Mouse (Mus musculus): Measurements from ENCODE around the gene Cstf3.
"Not testable (repeated sequence)": the region's sequence is repeated elsewhere in the genome, so short reads cannot be mapped to it uniquely, and the experiment has no call there.

Cstf3 gene

DNA sequence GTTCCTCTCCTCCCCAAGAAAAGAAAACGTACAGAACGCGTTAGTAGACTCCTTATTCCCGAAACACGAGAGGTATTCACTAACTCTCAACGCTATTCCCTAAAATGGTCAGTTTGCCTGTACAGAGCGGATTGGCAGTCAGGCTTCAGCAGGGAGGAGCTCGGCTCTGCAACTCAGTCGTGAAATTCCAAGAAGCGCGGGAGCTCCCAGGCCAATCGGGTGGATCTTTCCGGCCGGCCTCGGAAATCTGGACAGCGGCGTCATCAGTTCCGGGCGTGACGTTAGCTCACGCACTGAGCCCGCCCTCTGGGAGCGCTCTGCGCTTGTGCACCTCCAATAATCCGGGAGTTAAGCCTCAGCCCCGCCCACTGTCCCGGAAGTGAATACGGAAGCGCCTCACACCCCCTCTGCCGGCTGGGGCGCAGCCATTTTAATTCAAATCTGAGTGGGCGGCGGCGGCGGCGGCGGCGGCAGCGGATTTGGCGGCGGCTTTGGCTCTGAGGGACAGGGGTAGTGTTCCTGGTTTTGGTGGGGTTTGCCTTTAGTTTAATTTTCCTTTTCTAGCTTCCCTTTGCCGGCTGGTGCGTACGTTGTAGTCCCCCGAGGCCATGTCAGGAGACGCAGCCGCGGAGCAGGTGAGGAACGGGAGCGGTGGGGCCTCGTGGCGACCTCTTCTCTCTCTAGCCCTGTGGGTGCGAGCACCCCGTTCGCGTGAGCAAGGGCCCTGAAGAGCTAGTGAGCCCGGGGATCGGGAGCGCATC, at the start of gene Cstf3:
Cstf3 (plus strand) TSS at position 456 of the 761 bp plus-strand sequence.
- peak; percentile 99 for DNase-seq (ENCODE audit: low spot score)

DNA sequence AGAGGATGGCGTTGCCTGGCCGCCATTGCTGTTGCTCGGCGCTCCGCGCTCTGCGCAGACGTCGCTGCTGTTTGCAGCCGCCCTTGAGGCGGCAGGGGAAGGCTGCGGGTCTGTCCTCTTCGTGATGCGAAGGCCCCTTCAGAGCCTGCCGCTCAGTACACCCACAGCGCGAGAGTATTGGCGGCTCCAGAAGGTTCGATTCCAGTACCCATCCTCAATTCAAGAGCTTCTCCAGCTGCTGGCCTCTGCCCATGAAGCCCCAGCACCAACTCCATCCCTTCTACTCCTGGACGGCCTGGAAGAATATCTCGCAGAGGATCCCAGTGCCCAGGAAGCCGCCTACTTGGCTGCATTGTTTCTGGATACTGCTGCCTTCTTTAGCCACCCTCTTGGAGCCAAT, 33.6 kb upstream of the Cstf3 start:
- DNase-seq (ENCODE audit: low spot score) = not testable (repeated sequence)

- no peak for DNase-seq (ENCODE audit: low spot score)
Measured at GRCm38 (mm10) chr2:104557722-104558121, 32.6 kb upstream of the Cstf3 start.

GRCm38 (mm10) chr2:104558326-104558725, 32.0 kb upstream of the Cstf3 start:
- no peak for DNase-seq (ENCODE audit: low spot score)

- no peak for DNase-seq (ENCODE audit: low spot score)
Measured at GRCm38 (mm10) chr2:104558938-104559337, 31.4 kb upstream of the Cstf3 start.

- DNase-seq (ENCODE audit: low spot score) = no peak
Measured at GRCm38 (mm10) chr2:104559591-104560380, 30.5 kb upstream of the Cstf3 start.

DNA sequence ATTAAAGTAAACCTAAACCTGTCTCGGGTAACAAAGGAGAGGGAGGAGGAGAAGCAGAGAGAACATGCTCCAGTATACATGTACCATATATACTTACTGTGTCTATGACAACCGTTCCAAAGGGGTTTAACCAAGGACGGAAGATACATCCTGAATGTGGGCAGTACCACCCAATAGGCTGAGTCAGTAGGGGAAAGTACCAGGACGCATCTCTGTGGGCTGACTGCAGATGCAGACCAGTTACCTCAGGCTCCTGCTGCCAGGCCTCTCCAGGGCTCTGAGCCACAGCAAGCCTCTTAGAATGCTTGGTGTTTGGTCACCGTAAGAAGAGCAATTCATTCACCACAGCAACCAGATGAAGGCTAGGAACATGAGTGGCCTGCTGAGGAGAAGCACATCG, 28.9 kb upstream of the Cstf3 start:
- DNase-seq (ENCODE audit: low spot score) = no peak

DNA sequence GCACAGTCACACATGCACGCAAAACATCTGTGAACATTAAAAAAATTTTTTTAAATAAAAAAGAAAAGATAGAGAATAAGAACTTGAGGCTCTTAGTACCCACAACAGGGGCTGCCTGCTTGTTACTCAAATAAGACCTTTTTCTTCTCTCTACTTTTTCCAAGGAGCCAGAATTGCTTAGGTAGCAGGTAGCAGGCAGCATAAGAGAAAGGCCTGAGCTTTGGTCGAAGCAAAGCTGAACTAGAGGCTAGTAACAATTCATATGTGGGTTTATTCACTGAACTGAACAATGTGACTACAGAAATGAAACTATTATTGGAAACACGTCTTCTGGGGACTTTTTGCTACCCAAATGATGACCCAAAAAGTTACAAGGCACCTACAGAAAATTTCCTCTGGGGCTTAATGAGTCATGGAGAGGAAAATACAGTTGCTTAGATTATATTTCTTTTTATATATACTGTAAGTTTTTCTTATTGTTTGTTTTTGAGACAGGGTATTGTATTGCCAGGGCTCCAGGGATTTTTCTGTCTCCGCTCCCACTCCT, 28.3 kb upstream of the Cstf3 start:
- no peak for DNase-seq (ENCODE audit: low spot score)

- DNase-seq (ENCODE audit: low spot score) = no peak
Measured at GRCm38 (mm10) chr2:104572066-104572465, 18.3 kb upstream of the Cstf3 start.

DNA sequence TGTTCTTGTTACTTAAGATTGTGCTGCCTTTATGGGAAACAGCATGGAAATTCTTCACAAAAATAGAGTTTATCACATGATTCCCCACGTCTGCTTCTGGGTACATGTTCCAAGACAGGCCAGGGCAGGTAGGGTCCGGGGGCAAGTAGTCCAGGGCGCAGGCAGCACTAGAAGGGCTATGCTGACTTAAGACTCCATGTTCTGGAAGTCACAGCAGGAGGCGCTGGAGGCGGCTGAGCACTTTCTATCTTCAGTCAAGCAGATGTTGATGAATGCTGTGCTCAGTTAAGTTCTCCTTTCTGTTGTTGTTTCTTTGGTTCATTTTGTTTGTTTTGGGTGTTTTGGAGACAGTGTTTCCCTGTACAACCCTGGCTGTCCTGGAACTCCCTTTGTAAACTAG, 14.1 kb upstream of the Cstf3 start:
- no peak for DNase-seq (ENCODE audit: low spot score)

DNA sequence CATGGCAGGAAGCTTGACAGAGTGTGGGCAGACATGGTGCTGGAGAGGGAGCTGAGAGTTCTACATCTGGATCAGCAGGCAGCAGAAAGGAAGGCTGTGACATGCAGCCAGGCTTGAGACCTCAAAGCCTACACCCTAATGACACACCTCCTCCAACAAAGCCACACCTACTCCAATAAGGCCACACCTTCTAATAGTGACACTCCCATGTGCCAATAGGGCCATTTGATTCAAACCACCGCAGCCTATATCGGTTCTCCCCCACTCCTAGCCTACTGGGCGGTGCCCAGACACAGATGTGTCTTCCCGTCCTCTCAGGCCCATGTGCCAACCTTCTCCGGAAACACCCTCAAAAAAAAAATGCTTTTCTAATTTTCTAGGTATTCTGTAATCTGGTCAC, 12.3 kb upstream of the Cstf3 start:
- no peak for DNase-seq (ENCODE audit: low spot score)

DNA sequence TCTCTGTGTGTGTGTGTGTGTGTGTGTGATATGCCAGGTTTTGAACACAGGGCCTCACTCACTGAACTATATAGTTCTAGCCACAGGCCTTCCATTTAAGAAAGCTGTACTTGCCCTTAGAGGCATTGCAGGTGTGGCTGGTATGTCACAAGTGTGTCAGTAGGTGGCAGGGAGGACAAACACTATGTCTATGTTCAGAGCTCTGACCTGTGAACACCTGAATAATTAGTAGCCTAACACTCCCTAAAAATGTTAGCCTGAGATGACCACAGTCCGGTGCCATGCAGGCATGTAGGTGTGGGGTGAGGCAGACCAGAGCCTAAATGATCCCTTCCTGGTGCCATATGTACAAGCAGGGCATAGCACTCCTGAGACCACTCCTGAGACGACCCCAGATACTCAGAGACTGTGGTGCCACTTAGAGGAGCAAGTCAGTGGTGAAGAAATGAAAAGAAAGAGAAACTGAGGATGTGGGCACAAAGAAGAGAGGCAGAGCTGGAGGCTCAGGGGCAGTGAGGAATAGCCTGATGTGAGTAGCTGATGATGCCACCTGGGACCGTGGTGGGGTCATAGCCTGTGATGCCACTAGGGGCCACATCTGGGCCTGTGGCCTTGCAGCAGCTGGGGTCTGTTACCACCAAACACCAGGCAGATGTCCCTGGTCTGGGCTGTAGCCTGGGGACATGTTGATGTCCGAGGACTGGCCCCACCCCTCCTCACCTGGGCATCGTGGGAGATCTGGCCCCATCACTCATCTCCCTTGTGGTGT, 11.3 kb upstream of the Cstf3 start:
- DNase-seq (ENCODE audit: low spot score) = no peak

- DNase-seq (ENCODE audit: low spot score) = no peak
Measured at GRCm38 (mm10) chr2:104579784-104580446, 10.4 kb upstream of the Cstf3 start.

- no peak for DNase-seq (ENCODE audit: low spot score)
Measured at GRCm38 (mm10) chr2:104581281-104581879, 8.9 kb upstream of the Cstf3 start.

DNA sequence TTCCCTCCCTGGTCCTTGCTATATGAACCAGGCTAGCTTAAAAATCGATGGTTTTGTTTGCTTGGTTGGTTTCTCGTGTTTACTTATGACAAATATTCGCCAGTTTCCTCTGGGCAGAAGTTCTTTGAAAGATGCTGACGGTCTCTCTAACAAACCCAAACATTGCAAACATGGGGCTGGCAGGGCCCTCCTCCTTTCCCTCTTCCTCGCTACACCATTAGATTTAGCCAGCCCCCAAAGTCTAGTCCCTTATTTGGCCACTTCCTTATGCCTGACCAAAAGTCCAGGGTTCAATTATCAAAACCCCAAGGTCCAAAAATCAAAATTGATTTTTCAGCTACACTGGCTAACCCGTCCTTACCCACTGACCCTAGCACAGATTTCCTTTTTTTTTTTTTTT, 7.3 kb upstream of the Cstf3 start:
- no peak for DNase-seq (ENCODE audit: low spot score)

DNA sequence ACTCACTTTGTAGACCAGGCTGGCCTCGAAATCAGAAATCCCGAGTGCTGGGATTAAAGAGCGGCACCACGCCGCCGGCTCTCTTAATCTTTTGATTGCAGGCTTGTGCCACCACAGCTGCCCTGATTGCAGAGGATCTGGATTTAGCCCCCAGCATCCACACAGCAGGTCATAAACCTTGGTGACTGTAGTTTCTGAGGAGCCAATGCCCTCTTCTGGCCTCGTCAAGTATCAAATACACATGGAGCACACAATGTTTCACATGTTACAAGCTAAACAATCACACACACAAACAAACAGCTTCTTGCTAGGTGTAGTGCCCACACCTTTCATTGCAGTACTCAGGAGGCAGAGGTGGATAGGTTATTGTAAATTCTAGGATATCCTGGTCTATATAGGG, 6.1 kb upstream of the Cstf3 start:
- no peak for DNase-seq (ENCODE audit: low spot score)

- DNase-seq (ENCODE audit: low spot score) = no peak
Measured at GRCm38 (mm10) chr2:104585645-104586044, 4.7 kb upstream of the Cstf3 start.

- DNase-seq (ENCODE audit: low spot score) = no peak
Measured at GRCm38 (mm10) chr2:104588552-104588951, 1.8 kb upstream of the Cstf3 start.

DNA sequence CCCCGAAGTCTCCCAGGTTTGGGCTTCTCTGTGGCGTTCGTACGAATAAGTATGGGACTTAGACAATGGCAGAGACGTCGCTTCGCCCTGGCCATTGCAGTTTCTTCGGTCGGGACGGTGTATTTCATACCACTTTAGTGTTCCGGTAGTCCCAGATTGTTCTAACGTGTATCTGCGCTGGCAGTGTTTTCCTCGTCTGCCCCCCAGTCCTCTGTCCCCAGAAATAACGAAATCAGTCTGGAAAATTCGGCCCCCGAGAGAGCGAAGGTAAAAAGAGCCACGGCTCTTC, 450 bp downstream of the Cstf3 start:
- DNase-seq (ENCODE audit: low spot score) = no peak

- DNase-seq (ENCODE audit: low spot score) = no peak
Measured at GRCm38 (mm10) chr2:104591141-104591540, 818 bp downstream of the Cstf3 start.

DNA sequence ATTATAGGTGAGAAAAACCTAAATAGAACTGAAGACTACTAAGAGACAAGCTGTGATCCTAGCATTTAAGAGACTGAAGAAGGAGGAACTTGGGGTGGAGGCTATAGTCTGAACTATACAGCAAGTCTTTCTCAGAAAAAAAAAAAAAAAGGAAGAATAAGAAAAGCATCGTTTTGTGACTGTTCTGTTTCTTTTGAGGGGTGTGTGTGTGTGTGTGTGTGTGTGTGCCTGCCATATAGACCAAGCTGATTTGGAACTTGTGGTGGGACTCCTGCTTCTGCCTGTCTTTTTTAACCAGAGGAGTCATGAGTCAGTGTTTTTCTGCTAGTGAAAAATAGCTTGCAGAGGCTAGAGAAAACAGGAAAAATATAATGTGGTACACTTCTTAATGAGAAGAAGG, 4.7 kb downstream of the Cstf3 start:
- no peak for DNase-seq (ENCODE audit: low spot score)

GRCm38 (mm10) chr2:104603431-104603830, 13.1 kb downstream of the Cstf3 start:
- DNase-seq (ENCODE audit: low spot score) = no peak

All from testis, postnatal 10 days (tissue).